Mouse (Mus musculus) midbrain, postnatal 0 days (tissue): Measurements from ENCODE around the gene Gm38394. TPM values are rescaled to one million over a fixed set of nuclear protein-coding genes. Genes with fewer than 3 reads are reported as not detected.

Experiments
- ATAC-seq: fragments of 200-750 bp; cut with Nextera tagmentation; 2 replicates; pipeline ENCODE4 v1.8.0; 2017; ENCODE audit warnings: moderate number of reproducible peaks, mild to moderate bottlenecking, moderate TSS enrichment, moderate library complexity; ENCODE audit not compliant: low FRiP score
- DNase-seq: peaks from one replicate; pipeline ENCODE4 v3.0.0-alpha.2; 2015; ENCODE audit warnings: low spot score
- H3K27ac ChIP-seq: fragments of 300-500 bp; sonication (generic); 2 replicates; pipeline ENCODE4 v1.5.1; 2014; ENCODE audit warnings: low read depth, mild to moderate bottlenecking, low read length, mixed read lengths
- H3K27me3 ChIP-seq: fragments of 300-500 bp; sonication (generic); 2 replicates; pipeline ENCODE4 v1.6.1; 2014; ENCODE audit warnings: low read length, control low read depth, mixed read lengths; ENCODE audit not compliant: insufficient read depth
- H3K36me3 ChIP-seq: fragments of 300-500 bp; sonication (generic); 2 replicates; pipeline ENCODE4 v1.6.1; 2014; ENCODE audit warnings: low read length, control low read depth, mixed read lengths; ENCODE audit not compliant: insufficient read depth
- H3K4me1 ChIP-seq: fragments of 300-500 bp; sonication (generic); 2 replicates; pipeline ENCODE4 v1.6.1; 2014; ENCODE audit warnings: mild to moderate bottlenecking, control low read depth, antibody characterized with exemption, low read length, mixed read lengths; ENCODE audit not compliant: insufficient read depth
- H3K4me2 ChIP-seq: fragments of 300-500 bp; sonication (generic); 2 replicates; pipeline ENCODE4 v1.6.1; 2014; ENCODE audit warnings: low read depth, mild to moderate bottlenecking, low read length, mixed read lengths; ENCODE audit not compliant: poor library complexity, severe bottlenecking
- H3K4me3 ChIP-seq: fragments of 300-500 bp; sonication (generic); 2 replicates; pipeline ENCODE4 v1.5.1; 2014; ENCODE audit warnings: low read depth, mild to moderate bottlenecking, low read length, moderate library complexity
- H3K9ac ChIP-seq: fragments of 300-500 bp; sonication (generic); replicated peaks from 2 replicates; pipeline ENCODE4 v1.6.1; 2014; ENCODE audit warnings: mild to moderate bottlenecking, low read length, moderate library complexity, mixed read lengths; ENCODE audit not compliant: poor library complexity, severe bottlenecking
- H3K9me3 ChIP-seq: fragments of 300-500 bp; sonication (generic); 2 replicates; pipeline ENCODE4 v1.6.1; 2016; ENCODE audit warnings: low read length, control low read depth
- CTCF ChIP-seq: IDR thresholded peaks from 2 replicates; pipeline ENCODE4 v1.5.1; 2016; ENCODE audit warnings: antibody characterized with exemption, mild to moderate bottlenecking
- WGBS: fragments of 180-500 bp; shearing (Covaris S2); extraction: QIAGEN DNeasy Blood & Tissue Kit; methylation state at CpG from one replicate; pipeline ENCODE4 v1.1.7; 2014; 5-methylcytosine and 5-hydroxymethylcytosine counted together
- polyA plus RNA-seq: library from polyadenylated mRNA; unstranded; fragments of >200 nt; fragmentation: Nextera tagmentation; extraction: Ambion mirVana; gene quantifications from 2 replicates; pipeline ENCODE4 v1.2.1, GENCODE M21; 2015
- total RNA-seq: library from RNA; depleted of rRNA; stranded (reverse); fragments of >200 nt; gene quantifications from 2 replicates; pipeline ENCODE4 v1.2.3, GENCODE M21; 2014

Gm38394 gene
- total and polyA plus RNA-seq, 2 experiments from 2014 or later: 1.6 to 6.0 TPM

DNA sequence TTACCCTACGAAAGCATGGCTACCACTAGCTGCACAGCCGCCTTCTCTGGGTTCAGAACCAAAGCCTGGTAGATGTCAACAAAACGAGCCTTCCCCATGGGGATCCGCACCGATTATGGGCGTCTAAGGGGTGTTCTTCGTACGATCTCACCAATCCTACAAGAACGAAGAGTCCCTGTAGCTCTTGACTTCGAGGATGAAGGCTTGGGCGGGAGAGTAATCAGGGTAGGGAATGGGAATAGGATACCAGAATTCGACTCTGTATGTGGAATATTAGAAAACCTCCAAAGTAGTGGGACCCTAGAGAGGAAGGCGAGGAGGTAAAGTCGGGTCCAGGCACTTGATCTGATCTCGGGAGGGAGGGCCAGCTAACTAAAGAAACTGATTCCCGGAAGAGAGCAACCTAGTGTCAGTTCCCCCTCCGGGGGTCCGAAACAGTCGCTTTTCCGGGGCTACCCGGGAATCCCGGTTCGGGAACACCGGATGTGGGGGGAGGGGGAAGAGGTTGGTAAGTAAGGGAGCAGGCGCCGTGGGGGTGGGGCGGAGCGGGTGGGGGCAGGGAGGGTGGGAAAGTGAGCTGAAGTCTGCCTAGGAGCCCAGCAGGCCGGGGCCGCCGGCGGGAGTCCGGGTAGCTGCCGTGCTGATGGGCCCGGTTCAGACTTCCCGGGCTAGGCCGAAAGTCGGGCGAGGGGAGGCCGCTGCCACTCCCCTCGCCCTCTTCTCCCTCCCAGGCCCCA, 484 bp downstream of the Gm38394 start, which contains the start of gene Zbed6:
TSS of gene Zbed6 (minus strand) at position 420 of the 737 bp plus-strand sequence.
- no peak for TF ChIP-seq CTCF
- peak within 1 kb of the TSS; percentile 94 for H3K27ac ChIP-seq
- H3K27me3 ChIP-seq: no peaks in the 10 kb centered on the region
- no peaks in the 10 kb centered on the region for H3K36me3 ChIP-seq
- peak within 1 kb of the TSS; percentile 77 for H3K9ac ChIP-seq
- H3K4me2 ChIP-seq: peak within 1 kb of the TSS; percentile 76
- peak; percentile 85 for DNase-seq
- H3K4me3 ChIP-seq: peak within 1 kb of the TSS; percentile 73
- peak; percentile 90 for ATAC-seq
- peaks cover 10% of the 10 kb centered on the region; the same call in 1 of the 2 replicates for H3K4me1 ChIP-seq
- 2% methylated on average over 40 of the region's 41 CpGs for WGBS
- no peaks in the 10 kb centered on the region for H3K9me3 ChIP-seq

DNA sequence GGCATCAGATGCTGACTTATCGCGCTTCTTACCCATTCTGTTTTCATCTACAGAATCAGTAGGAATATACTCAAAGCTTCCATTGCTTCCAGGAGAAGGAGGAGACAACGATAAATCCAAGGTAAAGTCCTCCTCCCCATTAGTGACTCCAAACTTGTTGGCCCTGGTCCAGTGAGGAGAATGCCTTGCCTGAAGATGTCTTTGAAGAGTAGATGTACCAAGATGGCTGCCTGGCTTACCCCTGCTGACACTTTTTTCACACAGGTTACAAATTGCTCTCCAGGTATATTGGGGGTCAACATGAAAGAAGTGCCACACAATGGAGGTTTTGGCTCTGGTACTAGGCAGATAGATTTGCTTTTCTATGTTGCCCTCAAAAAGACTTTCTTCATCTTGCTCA, 2.2 kb downstream of the Gm38394 start:
- DNase-seq: no peak
- Histone ChIP-seq H3K27ac (no peak overlapping the region), H3K27me3 (no peaks in the 10 kb centered on the region), H3K36me3 (peaks cover under 1% of the 10 kb centered on the region; the same call in 1 of the 2 replicates), H3K9me3 (no peaks in the 10 kb centered on the region), H3K4me3 (no peak overlapping the region), H3K4me2 (no peak overlapping the region), H3K9ac (no peak overlapping the region), H3K4me1 (peaks cover 10% of the 10 kb centered on the region; the same call in 1 of the 2 replicates)
- WGBS: 80% methylated on average over 3 of the region's 3 CpGs
- no peak for TF ChIP-seq CTCF
- no peak for ATAC-seq

DNA sequence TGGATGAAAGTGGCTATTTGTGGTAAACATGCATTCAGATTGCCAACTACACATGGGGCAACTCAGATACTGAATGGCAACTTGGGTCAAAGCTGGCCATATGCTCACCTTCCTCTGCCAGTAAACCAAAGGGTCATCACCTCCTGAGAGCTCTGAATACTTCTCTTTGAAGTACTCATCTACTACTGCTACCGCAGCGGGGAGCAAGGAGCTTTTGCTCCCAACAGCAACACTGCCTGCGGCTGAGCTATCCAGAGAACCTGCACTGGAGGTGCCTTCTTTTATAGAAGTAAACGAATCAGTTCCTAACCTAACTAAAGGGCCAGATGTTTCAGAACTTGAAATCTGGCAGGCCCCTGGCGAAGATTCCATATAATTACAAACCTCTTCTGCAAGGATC, 4.3 kb downstream of the Gm38394 start:
- Histone ChIP-seq H3K9ac (no peak overlapping the region), H3K4me3 (no peak overlapping the region), H3K36me3 (peaks cover 3% of the 10 kb centered on the region; the same call in 1 of the 2 replicates), H3K9me3 (no peaks in the 10 kb centered on the region), H3K4me1 (peaks cover 10% of the 10 kb centered on the region; the same call in 1 of the 2 replicates), H3K4me2 (no peak overlapping the region), H3K27me3 (no peaks in the 10 kb centered on the region), H3K27ac (no peak overlapping the region)
- DNase-seq (no peak), ATAC-seq (no peak)
- WGBS: 80% methylated on average over 5 of the region's 5 CpGs
- TF ChIP-seq CTCF: no peak

DNA sequence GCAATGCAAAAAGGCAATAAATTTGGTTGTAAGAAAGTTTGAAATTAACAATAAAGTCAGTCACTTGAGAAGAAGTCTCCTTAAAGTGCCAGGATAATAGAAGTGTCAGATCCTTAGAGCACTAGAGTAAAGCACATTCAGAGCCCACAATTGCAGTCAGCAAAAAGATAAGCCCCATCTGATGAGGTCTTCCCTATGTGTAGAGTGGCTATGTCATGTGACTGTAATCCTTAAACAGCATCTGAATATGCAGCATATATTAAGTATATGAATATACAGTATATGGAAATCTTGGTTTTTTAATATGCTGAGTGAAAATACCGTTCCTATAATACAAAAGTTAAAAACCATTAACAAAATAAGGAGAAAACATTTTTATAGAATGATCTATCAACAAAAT, 8.1 kb downstream of the Gm38394 start:
- no peaks in the 10 kb centered on the region for H3K9me3 ChIP-seq
- DNase-seq (no peak), ATAC-seq (no peak)
- no peaks in the 10 kb centered on the region for H3K4me1 ChIP-seq
- no peak for TF ChIP-seq CTCF
- H3K4me2 ChIP-seq: no peak overlapping the region
- H3K27me3 ChIP-seq: no peaks in the 10 kb centered on the region
- WGBS: 91% methylated on average over 1 of the region's 1 CpGs
- peaks cover 3% of the 10 kb centered on the region; the same call in 1 of the 2 replicates for H3K36me3 ChIP-seq
- no peak overlapping the region for H3K4me3 ChIP-seq
- no peak overlapping the region for H3K9ac ChIP-seq
- H3K27ac ChIP-seq: no peak overlapping the region

DNA sequence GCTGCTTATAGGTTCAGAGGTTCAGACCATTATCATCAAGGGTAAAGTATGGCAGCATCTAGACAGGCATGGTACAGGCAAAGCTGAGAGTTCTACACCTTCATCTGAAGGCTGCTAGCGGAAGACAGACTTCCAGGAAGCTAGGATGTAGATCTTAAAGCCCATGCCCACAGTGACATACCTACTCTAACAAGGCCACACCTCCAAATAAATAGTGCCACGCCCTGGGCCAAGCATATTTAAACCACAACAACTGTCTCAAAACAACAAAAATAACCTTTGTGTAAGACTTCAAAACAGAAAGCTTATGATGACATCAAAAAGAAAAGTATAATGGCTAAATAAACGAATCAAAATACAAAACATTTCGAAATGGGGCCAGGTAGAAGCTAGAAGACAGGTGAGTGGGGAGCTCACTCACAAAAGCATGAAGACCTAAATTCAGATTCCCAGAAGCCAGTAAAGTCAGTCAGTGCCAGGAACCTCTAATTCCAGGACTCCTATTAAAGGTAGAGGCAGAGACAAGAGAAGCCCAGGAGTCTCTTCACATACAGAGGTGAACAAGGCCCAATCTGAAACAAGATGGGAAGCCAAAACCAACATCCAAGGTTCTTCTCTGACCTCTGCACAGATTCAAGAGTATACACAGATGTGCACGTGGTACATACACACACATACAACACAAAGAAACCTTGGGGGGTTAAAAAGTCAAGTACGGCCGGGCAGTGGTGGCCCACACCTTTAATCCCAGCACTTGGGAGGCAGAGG, 10.6 kb downstream of the Gm38394 start:
- Histone ChIP-seq H3K4me1 (no peaks in the 10 kb centered on the region), H3K4me2 (no peak overlapping the region), H3K9me3 (no peaks in the 10 kb centered on the region), H3K36me3 (peaks cover 10% of the 10 kb centered on the region), H3K9ac (no peak overlapping the region), H3K27ac (no peak overlapping the region), H3K27me3 (no peaks in the 10 kb centered on the region), H3K4me3 (no peak overlapping the region)
- WGBS: 95% methylated on average over 7 of the region's 7 CpGs
- no peak for TF ChIP-seq CTCF
- DNase-seq (no peak), ATAC-seq (no peak)

DNA sequence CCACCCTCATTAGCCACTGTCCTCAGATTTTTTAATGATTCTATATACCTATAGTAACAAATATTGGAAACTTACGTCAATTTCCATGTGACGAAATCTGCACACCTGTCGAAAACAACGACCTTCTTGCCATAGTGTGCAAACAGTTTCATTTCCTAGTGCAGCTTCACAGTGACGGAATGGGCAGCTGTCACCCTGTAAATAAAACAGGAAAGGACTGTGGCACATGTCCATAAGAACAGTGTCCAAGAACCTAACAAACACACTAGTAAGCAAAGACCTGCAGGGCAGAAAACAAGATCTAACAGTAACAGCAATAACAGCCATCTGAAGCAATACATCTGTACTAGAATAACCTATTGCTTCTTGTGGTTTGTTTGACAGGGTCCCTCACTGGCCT, 15.5 kb downstream of the Gm38394 start:
- DNase-seq (no peak), ATAC-seq (no peak)
- no peak overlapping the region for H3K9ac ChIP-seq
- H3K9me3 ChIP-seq: no peaks in the 10 kb centered on the region
- TF ChIP-seq CTCF: no peak
- no peaks in the 10 kb centered on the region for H3K4me1 ChIP-seq
- H3K27ac ChIP-seq: no peak overlapping the region
- no peak overlapping the region for H3K4me3 ChIP-seq
- 98% methylated on average over 5 of the region's 5 CpGs for WGBS
- peaks cover 40% of the 10 kb centered on the region for H3K36me3 ChIP-seq
- H3K27me3 ChIP-seq: no peaks in the 10 kb centered on the region
- H3K4me2 ChIP-seq: no peak overlapping the region
